Mouse (Mus musculus): ENCODE data around the gene Slc35e2. TPM values are rescaled to one million over a fixed set of nuclear protein-coding genes. Genes with fewer than 3 reads are reported as not detected.

The Slc35e2 gene
- polyA plus RNA-seq, 1 experiment from 2014 or later, result 12.3 TPM

- H3K4me3 ChIP-seq (ENCODE audit: low read length), result no peak overlapping the region
- H3K27me3 ChIP-seq (replicated peaks; ENCODE audit: control insufficient read depth, insufficient read depth, low read length), result no peaks in the 10 kb centered on the region
- no peak for ATAC-seq
- H3K4me1 ChIP-seq (ENCODE audit: control insufficient read depth, insufficient read depth, low read depth, low read length), result peaks cover 11% of the 10 kb centered on the region
- no peak overlapping the region for H3K4me2 ChIP-seq (ENCODE audit: low read length)
- peaks cover 4% of the 10 kb centered on the region for H3K36me3 ChIP-seq (ENCODE audit: control insufficient read depth, insufficient read depth, low read length)
- no peaks in the 10 kb centered on the region for H3K9me3 ChIP-seq (ENCODE audit: control insufficient read depth, low read length)
- H3K9ac ChIP-seq (ENCODE audit: low read depth, low read length), result no peak overlapping the region
- no peak overlapping the region for H3K27ac ChIP-seq (ENCODE audit: low read depth, low read length)
- WGBS, result 93% methylated on average over 4 of the region's 4 CpGs
These were observed 3.9 kb downstream of the Slc35e2 start for GRCm38 (mm10) chr4:155605132-155605531.

- peaks cover 11% of the 10 kb centered on the region for H3K4me1 ChIP-seq (ENCODE audit: control insufficient read depth, insufficient read depth, low read depth, low read length)
- 86% methylated on average over 2 of the region's 2 CpGs for WGBS
- no peak overlapping the region for H3K4me2 ChIP-seq (ENCODE audit: low read length)
- ATAC-seq, result no peak
- H3K36me3 ChIP-seq (ENCODE audit: control insufficient read depth, insufficient read depth, low read length), result peaks cover 16% of the 10 kb centered on the region
- no peak overlapping the region for H3K4me3 ChIP-seq (ENCODE audit: low read length)
- no peak overlapping the region for H3K9ac ChIP-seq (ENCODE audit: low read depth, low read length)
- H3K9me3 ChIP-seq (ENCODE audit: control insufficient read depth, low read length), result no peaks in the 10 kb centered on the region
- H3K27me3 ChIP-seq (replicated peaks; ENCODE audit: control insufficient read depth, insufficient read depth, low read length), result no peaks in the 10 kb centered on the region
- no peak overlapping the region for H3K27ac ChIP-seq (ENCODE audit: low read depth, low read length)
These were observed 5.6 kb downstream of the Slc35e2 start for GRCm38 (mm10) chr4:155606825-155607224.

DNA sequence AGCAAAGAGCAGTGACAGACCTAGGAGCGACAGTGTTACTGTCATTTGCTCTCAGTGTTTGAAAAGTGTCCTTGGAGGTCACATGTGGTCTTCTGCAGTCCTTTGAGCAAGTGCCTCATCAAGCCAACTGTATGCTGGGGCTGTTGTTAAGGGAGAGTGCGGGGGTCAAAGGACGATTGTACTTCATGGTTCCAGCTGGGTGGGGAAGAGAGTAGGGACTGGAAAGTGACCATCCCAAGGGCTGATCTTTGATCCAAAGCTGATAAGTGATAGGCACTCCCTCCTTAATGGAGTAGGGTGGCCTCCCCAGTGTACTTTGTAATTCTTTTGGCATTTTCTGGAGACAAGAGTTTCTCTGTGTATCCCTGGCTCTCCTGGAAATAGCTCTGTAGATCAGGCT lies 10.6 kb downstream of the Slc35e2 start:
- no peaks in the 10 kb centered on the region for H3K27me3 ChIP-seq (replicated peaks; ENCODE audit: control insufficient read depth, insufficient read depth, low read length)
- H3K27ac ChIP-seq (ENCODE audit: low read depth, low read length), result no peak overlapping the region
- no peak for ATAC-seq
- H3K36me3 ChIP-seq (ENCODE audit: control insufficient read depth, insufficient read depth, low read length), result peaks cover 48% of the 10 kb centered on the region
- WGBS, result 89% methylated on average over 3 of the region's 3 CpGs
- no peak overlapping the region for H3K4me2 ChIP-seq (ENCODE audit: low read length)
- no peaks in the 10 kb centered on the region for H3K9me3 ChIP-seq (ENCODE audit: control insufficient read depth, low read length)
- H3K4me1 ChIP-seq (ENCODE audit: control insufficient read depth, insufficient read depth, low read depth, low read length), result no peaks in the 10 kb centered on the region
- no peak overlapping the region for H3K4me3 ChIP-seq (ENCODE audit: low read length)
- no peak overlapping the region for H3K9ac ChIP-seq (ENCODE audit: low read depth, low read length)

DNA sequence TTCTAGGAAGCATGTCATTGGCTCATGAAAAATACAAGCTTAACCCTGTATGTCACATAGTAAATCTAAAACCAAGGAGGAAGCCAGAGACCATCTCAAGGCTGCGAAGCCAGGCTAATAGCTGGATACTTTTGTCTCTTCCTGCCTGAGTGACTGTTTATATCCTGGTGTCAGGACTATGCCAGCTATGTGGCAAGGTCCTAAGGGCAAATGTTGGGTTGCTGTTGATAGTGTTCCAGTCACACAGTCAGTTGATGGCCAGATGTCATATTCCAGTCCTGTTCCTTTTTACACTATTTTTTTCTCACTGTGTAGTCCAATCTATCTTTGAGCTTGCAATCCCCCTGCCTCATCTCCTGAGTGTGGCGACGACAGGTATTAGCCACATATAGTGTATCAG lies 12.0 kb downstream of the Slc35e2 start:
- H3K36me3 ChIP-seq (ENCODE audit: control insufficient read depth, insufficient read depth, low read length), result peaks cover 60% of the 10 kb centered on the region
- H3K27me3 ChIP-seq (replicated peaks; ENCODE audit: control insufficient read depth, insufficient read depth, low read length), result no peaks in the 10 kb centered on the region
- H3K4me3 ChIP-seq (ENCODE audit: low read length), result no peak overlapping the region
- no peak overlapping the region for H3K4me2 ChIP-seq (ENCODE audit: low read length)
- H3K27ac ChIP-seq (ENCODE audit: low read depth, low read length), result no peak overlapping the region
- no peaks in the 10 kb centered on the region for H3K4me1 ChIP-seq (ENCODE audit: control insufficient read depth, insufficient read depth, low read depth, low read length)
- H3K9me3 ChIP-seq (ENCODE audit: control insufficient read depth, low read length), result no peaks in the 10 kb centered on the region
- H3K9ac ChIP-seq (ENCODE audit: low read depth, low read length), result no peak overlapping the region
- no peak for ATAC-seq
- 95% methylated on average over 3 of the region's 3 CpGs for WGBS

- Histone ChIP-seq H3K9ac (ENCODE audit: low read depth, low read length) (no peak overlapping the region), H3K27ac (ENCODE audit: low read depth, low read length) (no peak overlapping the region), H3K4me1 (ENCODE audit: control insufficient read depth, insufficient read depth, low read depth, low read length) (no peaks in the 10 kb centered on the region), H3K9me3 (ENCODE audit: control insufficient read depth, low read length) (no peaks in the 10 kb centered on the region), H3K4me3 (ENCODE audit: low read length) (no peak overlapping the region), H3K36me3 (ENCODE audit: control insufficient read depth, insufficient read depth, low read length) (peaks cover 48% of the 10 kb centered on the region), H3K27me3 (replicated peaks; ENCODE audit: control insufficient read depth, insufficient read depth, low read length) (no peaks in the 10 kb centered on the region), H3K4me2 (ENCODE audit: low read length) (no peak overlapping the region)
- 94% methylated on average over 5 of the region's 5 CpGs for WGBS
- ATAC-seq, result no peak
These were observed 17.1 kb downstream of the Slc35e2 start for GRCm38 (mm10) chr4:155618321-155618720.

DNA sequence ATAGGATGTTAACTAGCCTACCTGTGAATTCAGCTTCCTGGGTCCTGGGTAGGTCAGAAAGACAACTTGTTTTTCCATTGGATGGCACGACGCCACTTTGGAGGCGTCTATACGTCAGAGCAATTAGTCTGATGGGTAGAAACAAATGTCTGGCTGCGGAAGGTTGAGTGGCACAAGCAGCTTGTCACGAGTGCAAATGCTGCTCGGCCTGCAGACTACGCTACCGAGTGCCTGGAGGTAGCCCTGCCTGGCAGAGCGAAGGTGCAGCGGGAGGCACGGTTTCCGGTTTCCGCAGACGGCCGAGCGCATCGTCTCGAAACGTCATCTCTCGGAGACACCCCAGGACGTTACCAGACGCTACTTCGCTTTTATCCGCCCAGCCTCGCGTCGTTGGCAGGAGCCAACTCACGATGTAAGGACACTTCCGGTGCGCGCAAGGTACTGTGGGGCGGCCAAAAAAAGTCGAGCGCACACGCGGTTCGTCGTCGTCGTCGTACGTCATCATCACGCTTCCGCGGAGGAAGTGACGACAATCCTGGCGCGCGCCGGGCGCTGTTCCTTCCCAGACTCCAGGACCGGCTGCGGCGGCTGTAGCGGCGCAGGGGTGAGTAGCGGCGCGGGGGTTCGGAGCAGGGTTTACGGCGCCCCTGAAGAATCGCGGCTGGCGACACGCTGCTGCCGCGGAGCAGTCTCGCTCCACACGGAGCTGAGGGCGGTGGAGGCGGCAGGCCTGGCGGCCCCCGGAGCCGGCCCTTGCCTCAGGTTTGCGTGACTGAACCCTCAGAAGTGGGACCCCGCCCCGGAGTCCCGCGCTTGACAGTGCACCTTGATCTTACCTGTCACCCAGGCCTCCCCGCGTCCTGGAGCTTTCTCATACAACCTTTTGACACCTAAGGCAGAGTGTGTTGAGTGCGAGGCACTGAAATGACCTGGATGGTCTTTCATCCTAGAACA lies 23.4 kb downstream of the Slc35e2 start, which contains the start of gene Cdk11b:
Gene Cdk11b, plus strand, starts transcription at position 517 of the 954 bp plus-strand sequence.
- under 1% methylated on average over 75 of the region's 84 CpGs for WGBS
- ATAC-seq, result peak; percentile 100
- no peaks in the 10 kb centered on the region for H3K9me3 ChIP-seq (ENCODE audit: control insufficient read depth, low read length)
- peaks cover 22% of the 10 kb centered on the region for H3K36me3 ChIP-seq (ENCODE audit: control insufficient read depth, insufficient read depth, low read length)
- peak within 1 kb of the TSS; percentile 88 for H3K9ac ChIP-seq (ENCODE audit: low read depth, low read length)
- no peaks in the 10 kb centered on the region for H3K27me3 ChIP-seq (replicated peaks; ENCODE audit: control insufficient read depth, insufficient read depth, low read length)
- H3K27ac ChIP-seq (ENCODE audit: low read depth, low read length), result peak within 1 kb of the TSS; percentile 91
- peak within 1 kb of the TSS; percentile 72 for H3K4me2 ChIP-seq (ENCODE audit: low read length)
- peaks cover 9% of the 10 kb centered on the region for H3K4me1 ChIP-seq (ENCODE audit: control insufficient read depth, insufficient read depth, low read depth, low read length)
- peak within 1 kb of the TSS; percentile 93 for H3K4me3 ChIP-seq (ENCODE audit: low read length)

GRCm38 (mm10) chr4:155630267-155630666 lies 29.1 kb downstream of the Slc35e2 start:
- peaks cover 53% of the 10 kb centered on the region for H3K36me3 ChIP-seq (ENCODE audit: control insufficient read depth, insufficient read depth, low read length)
- WGBS, result 86% methylated on average over 6 of the region's 6 CpGs
- H3K4me2 ChIP-seq (ENCODE audit: low read length), result no peak overlapping the region
- no peaks in the 10 kb centered on the region for H3K27me3 ChIP-seq (replicated peaks; ENCODE audit: control insufficient read depth, insufficient read depth, low read length)
- no peak overlapping the region for H3K9ac ChIP-seq (ENCODE audit: low read depth, low read length)
- H3K27ac ChIP-seq (ENCODE audit: low read depth, low read length), result no peak overlapping the region
- no peak for ATAC-seq
- peaks cover 3% of the 10 kb centered on the region for H3K4me1 ChIP-seq (ENCODE audit: control insufficient read depth, insufficient read depth, low read depth, low read length)
- H3K4me3 ChIP-seq (ENCODE audit: low read length), result no peak overlapping the region
- no peaks in the 10 kb centered on the region for H3K9me3 ChIP-seq (ENCODE audit: control insufficient read depth, low read length)

DNA sequence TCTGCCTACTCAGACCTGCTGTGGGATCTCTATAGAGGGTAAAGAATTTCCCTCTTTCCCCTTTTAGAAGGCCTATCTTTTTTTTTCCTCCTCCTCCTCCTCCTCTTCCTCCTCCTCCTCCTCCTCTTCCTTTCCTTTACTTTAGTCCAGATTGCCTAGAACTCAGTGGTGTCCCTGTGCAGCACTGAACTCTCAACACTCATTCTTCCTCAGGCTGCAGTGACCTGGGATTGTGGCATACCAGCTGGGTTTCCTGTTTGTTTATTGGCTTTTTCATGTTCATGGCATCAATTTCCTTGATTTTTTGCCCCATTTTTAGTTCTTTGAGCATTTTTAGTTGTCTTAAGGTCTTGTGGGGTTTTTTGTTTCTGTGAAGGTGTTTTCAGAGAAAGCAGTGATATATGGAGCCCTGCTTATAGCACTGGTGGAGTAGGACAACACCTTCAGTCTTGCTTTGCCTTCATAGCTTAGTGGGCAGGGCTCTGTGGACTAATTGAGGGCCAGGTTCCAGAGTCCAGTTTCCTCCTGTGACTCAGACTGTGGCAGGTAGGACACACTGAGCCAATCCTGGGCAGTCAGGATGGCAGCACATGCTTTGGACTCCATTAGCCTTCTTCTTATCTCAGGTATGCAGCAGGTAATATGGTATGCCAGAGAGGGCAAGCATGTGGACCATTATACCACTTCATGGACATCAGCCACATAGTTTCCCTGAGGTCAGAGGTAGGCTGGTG lies 34.7 kb downstream of the Slc35e2 start:
- Histone ChIP-seq H3K4me1 (ENCODE audit: control insufficient read depth, insufficient read depth, low read depth, low read length) (no peaks in the 10 kb centered on the region), H3K27ac (ENCODE audit: low read depth, low read length) (no peak overlapping the region), H3K4me3 (ENCODE audit: low read length) (no peak overlapping the region), H3K9ac (ENCODE audit: low read depth, low read length) (no peak overlapping the region), H3K4me2 (ENCODE audit: low read length) (no peak overlapping the region), H3K9me3 (ENCODE audit: control insufficient read depth, low read length) (no peaks in the 10 kb centered on the region), H3K36me3 (ENCODE audit: control insufficient read depth, insufficient read depth, low read length) (peaks cover 59% of the 10 kb centered on the region), H3K27me3 (replicated peaks; ENCODE audit: control insufficient read depth, insufficient read depth, low read length) (no peaks in the 10 kb centered on the region)
- ATAC-seq, result no peak

GRCm38 (mm10) chr4:155643531-155643930 lies 42.3 kb downstream of the Slc35e2 start:
- peaks cover 63% of the 10 kb centered on the region for H3K36me3 ChIP-seq (ENCODE audit: control insufficient read depth, insufficient read depth, low read length)
- WGBS, result 92% methylated on average over 1 of the region's 1 CpGs
- no peak overlapping the region for H3K4me3 ChIP-seq (ENCODE audit: low read length)
- H3K9ac ChIP-seq (ENCODE audit: low read depth, low read length), result no peak overlapping the region
- H3K27me3 ChIP-seq (replicated peaks; ENCODE audit: control insufficient read depth, insufficient read depth, low read length), result no peaks in the 10 kb centered on the region
- no peaks in the 10 kb centered on the region for H3K9me3 ChIP-seq (ENCODE audit: control insufficient read depth, low read length)
- no peak for ATAC-seq
- H3K4me2 ChIP-seq (ENCODE audit: low read length), result no peak overlapping the region
- H3K4me1 ChIP-seq (ENCODE audit: control insufficient read depth, insufficient read depth, low read depth, low read length), result no peaks in the 10 kb centered on the region
- no peak overlapping the region for H3K27ac ChIP-seq (ENCODE audit: low read depth, low read length)
